Mouse (Mus musculus): ENCODE data around the gene Tmc3. TPM values are rescaled to one million over a fixed set of nuclear protein-coding genes. Genes with fewer than 3 reads are reported as not detected.

Tmc3 gene
- polyA plus RNA-seq, 1 experiment, result 0.77 TPM

DNA sequence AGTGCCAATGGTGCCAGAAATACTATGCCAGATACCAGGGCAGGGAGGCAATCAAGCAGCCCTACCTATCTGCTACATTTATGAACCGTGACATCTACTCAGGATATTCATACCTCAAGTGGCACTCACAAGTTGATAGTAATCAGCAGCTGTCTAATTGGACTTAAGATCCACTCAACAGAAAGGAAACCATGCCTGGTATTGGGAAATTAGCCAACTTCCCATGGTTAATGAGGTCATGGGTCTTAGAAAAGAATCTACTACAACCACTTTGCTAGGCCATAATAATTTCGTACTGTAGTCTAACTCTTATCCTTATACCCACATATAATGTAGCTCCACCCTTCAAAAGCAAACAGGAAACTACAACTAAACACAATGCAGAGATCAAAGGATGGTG lies 28.2 kb upstream of the Tmc3 start:
- DNase-seq (ENCODE audit: low read depth in 1 of 2, low spot score in 2 of 2), result no peak
- Histone ChIP-seq H3K4me3 (ENCODE audit: extremely low read depth, insufficient read depth, insufficient read length) (no peak overlapping the region), H3K27me3 (ENCODE audit: control insufficient read depth, insufficient read depth, low read length) (no peaks in the 10 kb centered on the region), H3K27ac (ENCODE audit: insufficient read depth, low read length) (no peak overlapping the region), H3K4me1 (ENCODE audit: control insufficient read depth, insufficient read depth, insufficient read length) (no peaks in the 10 kb centered on the region), H3K36me3 (ENCODE audit: control insufficient read depth, insufficient read depth, low read length) (no peaks in the 10 kb centered on the region)
- 41% methylated on average over 2 of the region's 2 CpGs for WGBS
- TF ChIP-seq POLR2A (IDR thresholded peaks at IDR 0.05; ENCODE audit: low read depth, low read length) (no peak), CTCF (IDR thresholded peaks at IDR 0.05; ENCODE audit: extremely low read depth, insufficient read depth, insufficient read length, insufficient replicate concordance) (no peak)

DNA sequence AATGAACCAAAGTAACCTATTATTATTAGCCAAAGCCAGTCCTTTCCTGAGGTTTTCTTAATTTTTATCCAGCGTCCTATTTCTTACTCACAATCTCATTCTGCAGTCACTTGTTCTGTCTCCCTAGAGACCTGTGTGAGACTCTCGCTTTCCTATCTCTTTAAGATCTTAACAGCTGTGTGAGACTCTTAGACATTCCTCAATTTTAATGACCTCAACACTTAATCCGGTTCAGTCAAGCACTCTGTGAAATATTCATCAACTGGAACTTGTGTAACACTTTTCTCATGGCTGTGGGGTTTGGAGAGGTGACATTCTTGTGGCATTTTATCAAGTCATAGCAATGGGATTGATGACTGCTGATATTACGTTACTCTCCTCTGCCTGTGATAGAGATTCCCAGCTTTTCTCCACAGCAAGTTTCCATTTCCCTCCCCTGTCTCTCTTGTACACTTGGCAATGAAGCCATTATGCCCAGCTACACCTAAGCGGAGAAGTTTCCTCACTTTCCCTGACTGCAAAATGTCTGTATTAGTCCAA lies 25.9 kb upstream of the Tmc3 start:
- no peaks in the 10 kb centered on the region for H3K4me1 ChIP-seq (ENCODE audit: control insufficient read depth, insufficient read depth, insufficient read length)
- H3K4me3 ChIP-seq (ENCODE audit: extremely low read depth, insufficient read depth, insufficient read length), result no peak overlapping the region
- DNase-seq (ENCODE audit: low read depth in 1 of 2, low spot score in 2 of 2), result no peak
- H3K27me3 ChIP-seq (ENCODE audit: control insufficient read depth, insufficient read depth, low read length), result no peaks in the 10 kb centered on the region
- TF ChIP-seq CTCF (IDR thresholded peaks at IDR 0.05; ENCODE audit: extremely low read depth, insufficient read depth, insufficient read length, insufficient replicate concordance), result no peak
- no peak for TF ChIP-seq POLR2A (IDR thresholded peaks at IDR 0.05; ENCODE audit: low read depth, low read length)
- 78% methylated on average over 5 of the region's 5 CpGs for WGBS
- H3K27ac ChIP-seq (ENCODE audit: insufficient read depth, low read length), result no peak overlapping the region
- no peaks in the 10 kb centered on the region for H3K36me3 ChIP-seq (ENCODE audit: control insufficient read depth, insufficient read depth, low read length)

DNA sequence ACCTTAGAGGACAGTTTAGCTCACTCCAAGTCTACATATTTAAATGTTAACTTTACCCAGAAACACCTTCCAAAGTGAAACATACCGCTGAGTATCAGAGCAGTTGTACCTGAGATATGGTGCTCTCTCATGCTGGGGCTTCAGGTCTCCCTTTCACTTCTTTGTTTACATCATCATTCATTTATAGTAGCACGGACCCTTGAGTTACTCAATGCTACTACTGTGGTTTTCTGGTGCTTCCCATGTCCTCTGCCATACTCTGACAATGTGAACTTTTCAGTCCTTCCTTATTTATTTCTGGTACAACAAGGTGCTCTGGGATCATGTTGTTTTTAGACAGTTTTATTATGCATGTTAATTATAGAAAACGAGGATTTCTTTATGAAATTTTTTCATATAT lies 25.2 kb upstream of the Tmc3 start:
- no peaks in the 10 kb centered on the region for H3K27me3 ChIP-seq (ENCODE audit: control insufficient read depth, insufficient read depth, low read length)
- no peak for TF ChIP-seq CTCF (IDR thresholded peaks at IDR 0.05; ENCODE audit: extremely low read depth, insufficient read depth, insufficient read length, insufficient replicate concordance)
- no peak for DNase-seq (ENCODE audit: low read depth in 1 of 2, low spot score in 2 of 2)
- H3K4me3 ChIP-seq (ENCODE audit: extremely low read depth, insufficient read depth, insufficient read length), result no peak overlapping the region
- no peaks in the 10 kb centered on the region for H3K4me1 ChIP-seq (ENCODE audit: control insufficient read depth, insufficient read depth, insufficient read length)
- 59% methylated on average over 3 of the region's 3 CpGs for WGBS
- no peak overlapping the region for H3K27ac ChIP-seq (ENCODE audit: insufficient read depth, low read length)
- H3K36me3 ChIP-seq (ENCODE audit: control insufficient read depth, insufficient read depth, low read length), result no peaks in the 10 kb centered on the region

DNA sequence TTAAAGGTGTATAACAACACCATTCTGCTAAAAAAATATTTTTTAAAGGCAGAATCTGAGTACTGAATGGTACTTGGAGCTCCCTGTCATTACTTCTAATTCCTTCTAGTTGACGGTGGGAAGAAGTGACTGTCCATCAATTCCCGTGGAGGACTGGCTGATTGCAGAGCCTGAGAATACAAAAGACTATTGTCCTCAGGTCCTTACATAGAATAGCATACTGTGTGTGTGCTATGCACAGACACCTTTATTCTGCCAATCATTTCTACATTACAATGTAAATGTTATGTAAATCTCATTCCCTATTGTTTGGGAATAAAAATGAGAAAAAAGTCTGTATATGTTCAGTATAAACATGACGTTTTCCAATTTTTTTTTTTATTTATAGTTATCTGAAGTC lies 22.9 kb upstream of the Tmc3 start:
- Histone ChIP-seq H3K4me3 (ENCODE audit: extremely low read depth, insufficient read depth, insufficient read length) (no peak overlapping the region), H3K27me3 (ENCODE audit: control insufficient read depth, insufficient read depth, low read length) (no peaks in the 10 kb centered on the region), H3K27ac (ENCODE audit: insufficient read depth, low read length) (no peak overlapping the region), H3K36me3 (ENCODE audit: control insufficient read depth, insufficient read depth, low read length) (no peaks in the 10 kb centered on the region), H3K4me1 (ENCODE audit: control insufficient read depth, insufficient read depth, insufficient read length) (peaks cover 3% of the 10 kb centered on the region; the same call in 1 of the 2 replicates)
- DNase-seq (ENCODE audit: low read depth in 1 of 2, low spot score in 2 of 2), result no peak
- WGBS, result 82% methylated on average over 3 of the region's 3 CpGs
- no peak for TF ChIP-seq POLR2A (IDR thresholded peaks at IDR 0.05; ENCODE audit: low read depth, low read length)
- TF ChIP-seq CTCF (IDR thresholded peaks at IDR 0.05; ENCODE audit: extremely low read depth, insufficient read depth, insufficient read length, insufficient replicate concordance), result no peak

DNA sequence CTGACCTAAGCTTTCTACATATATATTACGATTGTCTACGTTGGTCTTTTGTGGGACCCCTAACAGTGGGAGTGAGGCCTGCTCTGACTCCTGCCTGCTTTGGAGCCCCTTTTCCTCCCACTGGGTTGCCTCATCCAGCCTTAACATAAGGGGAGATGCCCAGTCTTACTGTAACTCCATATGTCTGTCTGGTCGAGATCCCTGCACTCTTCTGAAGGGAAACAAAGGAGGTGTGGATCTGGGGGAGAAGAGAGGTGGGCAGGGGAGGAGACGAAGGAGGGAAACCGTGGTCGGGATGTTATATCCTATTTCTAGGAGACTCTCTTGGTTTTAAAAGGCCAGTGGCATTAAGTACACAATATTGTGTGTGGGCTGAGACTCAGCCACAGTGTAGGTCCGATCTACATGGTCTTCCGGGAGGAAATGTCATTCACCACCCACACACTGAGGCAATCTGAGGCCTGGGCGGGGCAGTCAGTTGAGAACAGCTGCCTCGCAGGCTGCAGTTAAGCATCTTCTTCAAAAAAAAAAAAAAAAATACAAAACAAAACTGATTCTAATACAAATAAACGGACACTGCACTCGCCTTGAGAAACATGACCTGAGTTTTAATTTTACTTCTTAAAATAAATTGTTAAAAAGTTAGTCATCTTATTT lies 20.0 kb upstream of the Tmc3 start:
- Histone ChIP-seq H3K4me1 (ENCODE audit: control insufficient read depth, insufficient read depth, insufficient read length) (peaks cover 3% of the 10 kb centered on the region; the same call in 1 of the 2 replicates), H3K36me3 (ENCODE audit: control insufficient read depth, insufficient read depth, low read length) (no peaks in the 10 kb centered on the region), H3K4me3 (ENCODE audit: extremely low read depth, insufficient read depth, insufficient read length) (no peak overlapping the region), H3K27ac (ENCODE audit: insufficient read depth, low read length) (no peak overlapping the region), H3K27me3 (ENCODE audit: control insufficient read depth, insufficient read depth, low read length) (no peaks in the 10 kb centered on the region)
- DNase-seq (ENCODE audit: low read depth in 1 of 2, low spot score in 2 of 2), result peak; percentile 29 to 51
- WGBS, result 45% methylated on average over 12 of the region's 12 CpGs
- no peak for TF ChIP-seq POLR2A (IDR thresholded peaks at IDR 0.05; ENCODE audit: low read depth, low read length)
- no peak for TF ChIP-seq CTCF (IDR thresholded peaks at IDR 0.05; ENCODE audit: extremely low read depth, insufficient read depth, insufficient read length, insufficient replicate concordance)

DNA sequence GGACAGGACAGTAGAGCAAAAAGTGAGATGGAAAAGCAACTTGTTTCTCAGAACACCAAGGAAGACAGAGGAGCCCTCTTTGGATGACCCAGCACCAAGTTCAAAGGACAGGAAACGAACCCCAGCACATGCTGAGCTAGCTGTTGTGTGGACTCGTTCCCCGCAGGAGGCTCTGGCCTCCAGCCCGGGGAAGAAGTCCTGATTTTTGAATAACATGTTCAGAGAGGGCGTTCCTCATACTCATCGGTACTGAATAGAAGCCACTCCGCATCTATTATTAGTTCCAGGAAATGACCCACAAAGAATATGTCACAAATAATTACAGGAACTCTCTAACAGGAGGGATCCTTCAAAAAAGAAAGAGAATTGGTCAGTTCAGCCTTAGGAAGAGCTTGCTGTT lies 18.8 kb upstream of the Tmc3 start:
- DNase-seq (ENCODE audit: low read depth in 1 of 2, low spot score in 2 of 2), result no peak
- 34% methylated on average over 7 of the region's 7 CpGs for WGBS
- Histone ChIP-seq H3K27ac (ENCODE audit: insufficient read depth, low read length) (no peak overlapping the region), H3K4me1 (ENCODE audit: control insufficient read depth, insufficient read depth, insufficient read length) (peaks cover 3% of the 10 kb centered on the region; the same call in 1 of the 2 replicates), H3K4me3 (ENCODE audit: extremely low read depth, insufficient read depth, insufficient read length) (no peak overlapping the region), H3K36me3 (ENCODE audit: control insufficient read depth, insufficient read depth, low read length) (no peaks in the 10 kb centered on the region), H3K27me3 (ENCODE audit: control insufficient read depth, insufficient read depth, low read length) (no peaks in the 10 kb centered on the region)
- TF ChIP-seq CTCF (IDR thresholded peaks at IDR 0.05; ENCODE audit: extremely low read depth, insufficient read depth, insufficient read length, insufficient replicate concordance) (no peak), POLR2A (IDR thresholded peaks at IDR 0.05; ENCODE audit: low read depth, low read length) (no peak)

DNA sequence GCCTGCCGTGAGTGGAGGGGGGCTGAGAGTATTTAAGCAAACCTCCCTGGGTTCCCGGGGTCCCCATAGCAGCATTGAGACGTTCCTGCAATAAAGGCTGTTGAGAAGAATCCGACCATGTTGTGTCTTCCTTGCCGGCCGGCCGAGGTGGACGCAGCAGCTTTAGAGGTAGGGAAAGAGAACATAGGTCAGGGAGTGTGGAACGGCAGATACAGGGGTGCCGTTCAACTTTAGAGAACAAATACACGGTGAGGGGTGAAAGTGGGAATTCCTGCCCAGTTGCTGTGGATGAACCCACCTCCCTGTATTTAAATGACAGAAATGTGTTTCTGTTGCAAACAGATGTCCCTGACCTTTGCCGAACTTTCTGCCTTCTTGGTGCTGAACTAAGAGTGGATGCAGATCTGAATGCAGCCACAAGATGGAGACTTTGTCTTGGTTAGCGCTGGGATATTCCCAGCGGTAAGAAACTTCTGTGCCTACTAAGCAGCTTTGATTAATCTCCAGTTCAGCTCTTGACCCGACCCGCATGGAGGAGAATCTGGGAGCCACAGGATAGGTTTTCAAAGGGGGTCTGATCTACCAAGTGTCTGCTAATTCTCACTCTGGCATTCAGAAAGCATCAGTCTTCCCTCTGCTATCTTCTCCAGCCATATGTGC lies 16.8 kb upstream of the Tmc3 start:
- TF ChIP-seq POLR2A (IDR thresholded peaks at IDR 0.05; ENCODE audit: low read depth, low read length) (no peak), CTCF (IDR thresholded peaks at IDR 0.05; ENCODE audit: extremely low read depth, insufficient read depth, insufficient read length, insufficient replicate concordance) (peak; percentile 60; the same call in 1 of the 2 replicates)
- Histone ChIP-seq H3K4me3 (ENCODE audit: extremely low read depth, insufficient read depth, insufficient read length) (no peak overlapping the region), H3K27ac (ENCODE audit: insufficient read depth, low read length) (no peak overlapping the region), H3K4me1 (ENCODE audit: control insufficient read depth, insufficient read depth, insufficient read length) (peaks cover 3% of the 10 kb centered on the region; the same call in 1 of the 2 replicates), H3K36me3 (ENCODE audit: control insufficient read depth, insufficient read depth, low read length) (no peaks in the 10 kb centered on the region), H3K27me3 (ENCODE audit: control insufficient read depth, insufficient read depth, low read length) (no peaks in the 10 kb centered on the region)
- DNase-seq (ENCODE audit: low read depth in 1 of 2, low spot score in 2 of 2), result peak; percentile 30 to 49
- 57% methylated on average over 16 of the region's 16 CpGs for WGBS
